13 mouse cellular contexts compared by ENCODE assay signal in genomic region chr4:133204379-133204778, GRCm38 (mm10). TPM values are rescaled to one million over a fixed set of nuclear protein-coding genes. Genes with fewer than 3 reads are reported as not detected.
DNase-seq lines count a peak whose midpoint lies in the region; ATAC-seq lines count a peak whose summit lies in the region.
"Had no signal": no experiment of that assay in that cellular context is flagged by ENCODE, and none has a peak within 500 bp of the region (broad histone marks: within the 10 kb centered on the region; RNA-seq: fewer than 3 reads in every experiment).

No protein-coding gene starts in this region.

- ATAC-seq in heart, embryonic 12.5 days (ENCODE audit: insufficient number of reproducible peaks, low FRiP score), result no peak
- ATAC-seq in midbrain, embryonic 11.5 days (ENCODE audit: low FRiP score), result no peak
- ATAC-seq: Patski had no signal

- peaks cover 7% of the 10 kb centered on the region for H3K27me3 ChIP-seq in heart, embryonic 12.5 days (replicated peaks)
- peaks cover 17% of the 10 kb centered on the region; the same call in 1 of the 2 replicates for H3K27me3 ChIP-seq in embryonic facial prominence, embryonic 10.5 days (replicated peaks; ENCODE audit: low read depth, poor library complexity, severe bottlenecking)
- peaks cover 19% of the 10 kb centered on the region for H3K27me3 ChIP-seq in hindbrain, embryonic 10.5 days (ENCODE audit: insufficient read depth, poor library complexity, severe bottlenecking)
- no peaks in the 10 kb centered on the region for H3K27me3 ChIP-seq in midbrain, embryonic 11.5 days (ENCODE audit: control insufficient read depth, insufficient read depth, low read length)
- H3K27me3 ChIP-seq: Patski had no signal

- DNase-seq in heart, adult 9 months (ENCODE audit: low spot score in 2 of 2), result no peak
- no peak for DNase-seq in embryonic facial prominence, embryonic 10.5 days (ENCODE audit: low spot score)
- DNase-seq in hindbrain, embryonic 10.5 days (ENCODE audit: low spot score), result no peak
- no peak for DNase-seq in midbrain, embryonic 11.5 days (ENCODE audit: low spot score, missing footprints)
- no peak for DNase-seq in layer of hippocampus, postnatal 25 days (ENCODE audit: extremely low spot score in 1 of 2, low spot score in 1 of 2)
- no peak for DNase-seq in cerebellum, postnatal 10 days
- DNase-seq in gastrocnemius, postnatal 14 days, result no peak
- DNase-seq: cerebellum, postnatal 36 days; gastrocnemius, adult 2 months; lung, adult 2 months had no signal

- peak overlapping the region; percentile 30; the same call in 1 of the 2 replicates for H3K4me2 ChIP-seq in heart, embryonic 12.5 days
- no peak overlapping the region for H3K4me2 ChIP-seq in midbrain, embryonic 11.5 days

- H3K4me3 ChIP-seq in heart, embryonic 12.5 days, result no peak overlapping the region
- no peak overlapping the region for H3K4me3 ChIP-seq in embryonic facial prominence, embryonic 10.5 days
- H3K4me3 ChIP-seq in hindbrain, embryonic 10.5 days, result no peak overlapping the region
- H3K4me3 ChIP-seq in midbrain, embryonic 11.5 days (ENCODE audit: low read depth, low read length), result no peak overlapping the region
- H3K4me3 ChIP-seq: gastrocnemius, adult 2 months had no signal

- H3K36me3 ChIP-seq in heart, embryonic 12.5 days, result no peaks in the 10 kb centered on the region
- H3K36me3 ChIP-seq in embryonic facial prominence, embryonic 10.5 days (replicated peaks), result no peaks in the 10 kb centered on the region
- no peaks in the 10 kb centered on the region for H3K36me3 ChIP-seq in hindbrain, embryonic 10.5 days
- no peaks in the 10 kb centered on the region for H3K36me3 ChIP-seq in midbrain, embryonic 11.5 days (ENCODE audit: control insufficient read depth, insufficient read depth, low read length)

- H3K9ac ChIP-seq in heart, embryonic 12.5 days, result peak overlapping the region; percentile 33; the same call in 1 of the 2 replicates
- H3K9ac ChIP-seq in midbrain, embryonic 11.5 days (ENCODE audit: low read length), result no peak overlapping the region

- peak overlapping the region; percentile 79 for H3K27ac ChIP-seq in heart, embryonic 12.5 days (ENCODE audit: poor library complexity, severe bottlenecking)
- H3K27ac ChIP-seq in embryonic facial prominence, embryonic 10.5 days (replicated peaks), result peak overlapping the region; percentile 74
- peak overlapping the region; percentile 80 for H3K27ac ChIP-seq in hindbrain, embryonic 10.5 days
- H3K27ac ChIP-seq in midbrain, embryonic 11.5 days (ENCODE audit: low read depth, low read length), result peak overlapping the region; percentile 13; the same call in 1 of the 2 replicates
- H3K27ac ChIP-seq: gastrocnemius, adult 2 months had no signal

- WGBS in heart, embryonic 12.5 days, result 28% methylated on average over 7 of the region's 7 CpGs
- 54% methylated on average over 7 of the region's 7 CpGs for WGBS in embryonic facial prominence, embryonic 10.5 days
- 55% methylated on average over 7 of the region's 7 CpGs for WGBS in hindbrain, embryonic 10.5 days
- WGBS in midbrain, embryonic 11.5 days, result 62% methylated on average over 7 of the region's 7 CpGs

- H3K9me3 ChIP-seq in heart, embryonic 12.5 days (replicated peaks), result no peaks in the 10 kb centered on the region
- no peaks in the 10 kb centered on the region for H3K9me3 ChIP-seq in embryonic facial prominence, embryonic 10.5 days
- H3K9me3 ChIP-seq in hindbrain, embryonic 10.5 days, result no peaks in the 10 kb centered on the region
- no peaks in the 10 kb centered on the region for H3K9me3 ChIP-seq in midbrain, embryonic 11.5 days (ENCODE audit: control insufficient read depth, low read length)

- peaks cover 45% of the 10 kb centered on the region for H3K4me1 ChIP-seq in heart, embryonic 12.5 days (replicated peaks)
- peaks cover 46% of the 10 kb centered on the region for H3K4me1 ChIP-seq in embryonic facial prominence, embryonic 10.5 days
- peaks cover 44% of the 10 kb centered on the region for H3K4me1 ChIP-seq in hindbrain, embryonic 10.5 days (replicated peaks)
- peaks cover 17% of the 10 kb centered on the region for H3K4me1 ChIP-seq in midbrain, embryonic 11.5 days (ENCODE audit: control insufficient read depth, insufficient read depth, low read length)

- intact Hi-C loops in gastrocnemius, postnatal 14 days (cut with DNase I; ENCODE audit: low total_unique reads), result loop anchor here (5.0 kb wide), 1 partner anchor 192 kb away; the partner anchor contains the start of gene Ahdc1

RNA-seq across cellular contexts. Expression of gene Cd164l2, which starts 7.6 kb away (rescaled TPM):
- 0.34 TPM in 1 of 2 replicates, not detected in the other for polyA plus RNA-seq in heart, embryonic 12.5 days (2016; fragmentation: Nextera tagmentation; extraction: Ambion mirVana)
- 3.0 and 5.2 TPM in 2 replicates for polyA plus RNA-seq in embryonic facial prominence, embryonic 10.5 days (2016; fragmentation: Nextera tagmentation; extraction: Ambion mirVana)
- polyA plus RNA-seq in hindbrain, embryonic 10.5 days (2016; fragmentation: Nextera tagmentation; extraction: Ambion mirVana), result 1.1 and 2.2 TPM in 2 replicates
- 0.23 and 0.47 TPM in 2 replicates for polyA plus RNA-seq in midbrain, embryonic 11.5 days (2014; fragmentation: Nextera tagmentation; extraction: Ambion mirVana)
- total RNA-seq in layer of hippocampus, postnatal 25 days (2021), result 1 to 10 TPM; 2.8 to 5.6 TPM
- not detected for total RNA-seq in gastrocnemius, postnatal 14 days (2021)

RNA-seq across cellular contexts. Expression of gene Gpr3, which starts 8.0 kb away (rescaled TPM):
- polyA plus RNA-seq in heart, embryonic 12.5 days (2016; fragmentation: Nextera tagmentation; extraction: Ambion mirVana), result 0.27 and 0.37 TPM in 2 replicates
- polyA plus RNA-seq in embryonic facial prominence, embryonic 10.5 days (2016; fragmentation: Nextera tagmentation; extraction: Ambion mirVana), result 0.11 and 0.57 TPM in 2 replicates
- 0.32 and 0.35 TPM in 2 replicates for polyA plus RNA-seq in hindbrain, embryonic 10.5 days (2016; fragmentation: Nextera tagmentation; extraction: Ambion mirVana)
- 0.10 and 0.55 TPM in 2 replicates for polyA plus RNA-seq in midbrain, embryonic 11.5 days (2014; fragmentation: Nextera tagmentation; extraction: Ambion mirVana)
- 1 to 10 TPM; 5.3 to 8.2 TPM for total RNA-seq in layer of hippocampus, postnatal 25 days (2021)
- total RNA-seq in gastrocnemius, postnatal 14 days (2021), result not detected
- total RNA-seq: gastrocnemius, adult 2 months; neutrophil, adult 5-6 weeks had no signal

RNA-seq across cellular contexts. Expression of gene Map3k6, which starts 36.2 kb away (rescaled TPM):
- 2.3 and 3.2 TPM in 2 replicates for polyA plus RNA-seq in heart, embryonic 12.5 days (2016; fragmentation: Nextera tagmentation; extraction: Ambion mirVana)
- 1.7 and 1.8 TPM in 2 replicates for polyA plus RNA-seq in embryonic facial prominence, embryonic 10.5 days (2016; fragmentation: Nextera tagmentation; extraction: Ambion mirVana)
- polyA plus RNA-seq in hindbrain, embryonic 10.5 days (2016; fragmentation: Nextera tagmentation; extraction: Ambion mirVana), result 1.7 and 1.9 TPM in 2 replicates
- 1.3 and 2.0 TPM in 2 replicates for polyA plus RNA-seq in midbrain, embryonic 11.5 days (2014; fragmentation: Nextera tagmentation; extraction: Ambion mirVana)
- 1 to 10 TPM; 3.0 to 6.0 TPM for total RNA-seq in layer of hippocampus, postnatal 25 days (2021)
- total RNA-seq in gastrocnemius, postnatal 14 days (2021), result 10 to 100 TPM in 1 of 2 experiments, 1 to 10 TPM in 1; 4.0 to 15.3 TPM

RNA-seq across cellular contexts. Expression of gene Sytl1, which starts 58.5 kb away (rescaled TPM):
- 0.41 and 0.47 TPM in 2 replicates for polyA plus RNA-seq in heart, embryonic 12.5 days (2016; fragmentation: Nextera tagmentation; extraction: Ambion mirVana)
- 1.3 and 1.6 TPM in 2 replicates for polyA plus RNA-seq in embryonic facial prominence, embryonic 10.5 days (2016; fragmentation: Nextera tagmentation; extraction: Ambion mirVana)
- 1.2 and 1.6 TPM in 2 replicates for polyA plus RNA-seq in hindbrain, embryonic 10.5 days (2016; fragmentation: Nextera tagmentation; extraction: Ambion mirVana)
- 0.37 and 0.83 TPM in 2 replicates for polyA plus RNA-seq in midbrain, embryonic 11.5 days (2014; fragmentation: Nextera tagmentation; extraction: Ambion mirVana)
- under 1 TPM; 0.37 to 0.54 TPM for total RNA-seq in layer of hippocampus, postnatal 25 days (2021)
- total RNA-seq in gastrocnemius, postnatal 14 days (2021), result under 1 TPM; 0.49 to 0.62 TPM
- total RNA-seq: gastrocnemius, adult 2 months had no signal

Comparison
In these comparisons a context has a peak if more than half of its experiments do, and no peak if none do; other contexts are left out.
1. H3K27ac ChIP-seq: peak in every context shown above with its lines; median percentile 80 in hindbrain, embryonic 10.5 days; 79 in heart, embryonic 12.5 days; 74 in embryonic facial prominence, embryonic 10.5 days; 13 in midbrain, embryonic 11.5 days.